Mouse (Mus musculus): ENCODE measurements around the gene Snai3. TPM values are rescaled to one million over a fixed set of nuclear protein-coding genes. Genes with fewer than 3 reads are reported as not detected.

Gene Snai3
- polyA plus RNA-seq (2015; fragmentation: Nextera tagmentation; extraction: Ambion mirVana) = 7.4 and 8.9 TPM in 2 replicates

GRCm38 (mm10) chr8:122460524-122461472 is at the start of gene Snai3:
Gene Snai3 (minus strand): TSS chr8:122460733.

GRCm38 (mm10) chr8:122475580-122476320 is 15.2 kb upstream of the Snai3 start, which contains the start of the genes Rnf166 and Ctu2:
Gene Rnf166 (minus strand): TSS chr8:122476064.
Gene Ctu2 (plus strand): TSS chr8:122476143.

GRCm38 (mm10) chr8:122443262-122444006 is 17.1 kb downstream of the Snai3 start, which contains the start of gene Mvd:
Gene Mvd (minus strand): TSS chr8:122443422.

GRCm38 (mm10) chr8:122432443-122433268 is 27.9 kb downstream of the Snai3 start, which contains the start of gene Cyba:
Gene Cyba (minus strand): TSS chr8:122432930.

GRCm38 (mm10) chr8:122421376-122422070 is 39.0 kb downstream of the Snai3 start, which contains the start of gene Il17c:
Gene Il17c (plus strand): TSS chr8:122422020.

Small RNAs within 50 kb of the gene (microRNA-seq; reads per million reads assigned to microRNA genes)
- 0 reads per million in 2 experiments for gene Gm24366

Other genes with a start within 250 kb of the Snai3 start
- 0.55 and 0.62 TPM in 2 replicates for gene Zfpm1, start 178.6 kb downstream of the Snai3 start, polyA plus RNA-seq (2015; fragmentation: Nextera tagmentation; extraction: Ambion mirVana)
- gene Trhr2, start 100.0 kb downstream of the Snai3 start, polyA plus RNA-seq (2015; fragmentation: Nextera tagmentation; extraction: Ambion mirVana) = not detected in 2 replicates
- gene Zc3h18, start 84.1 kb downstream of the Snai3 start, polyA plus RNA-seq (2015; fragmentation: Nextera tagmentation; extraction: Ambion mirVana) = 17.3 and 20.0 TPM in 2 replicates
- gene Il17c, start 38.7 kb downstream of the Snai3 start, polyA plus RNA-seq (2015; fragmentation: Nextera tagmentation; extraction: Ambion mirVana) = not detected in 2 replicates
- gene Cyba, start 27.8 kb downstream of the Snai3 start, polyA plus RNA-seq (2015; fragmentation: Nextera tagmentation; extraction: Ambion mirVana) = 136 and 150 TPM in 2 replicates
- 9.0 and 12.3 TPM in 2 replicates for gene Mvd, start 17.3 kb downstream of the Snai3 start, polyA plus RNA-seq (2015; fragmentation: Nextera tagmentation; extraction: Ambion mirVana)
- gene Rnf166, start 15.3 kb upstream of the Snai3 start, polyA plus RNA-seq (2015; fragmentation: Nextera tagmentation; extraction: Ambion mirVana) = 47.5 and 50.2 TPM in 2 replicates
- 19.5 and 25.7 TPM in 2 replicates for gene Ctu2, start 15.4 kb upstream of the Snai3 start, polyA plus RNA-seq (2015; fragmentation: Nextera tagmentation; extraction: Ambion mirVana)
- 10.5 and 13.1 TPM in 2 replicates for gene Piezo1, start 90.6 kb upstream of the Snai3 start, polyA plus RNA-seq (2015; fragmentation: Nextera tagmentation; extraction: Ambion mirVana)
- 7.2 and 9.0 TPM in 2 replicates for gene Cdt1, start 107.3 kb upstream of the Snai3 start, polyA plus RNA-seq (2015; fragmentation: Nextera tagmentation; extraction: Ambion mirVana)
- 60.6 and 73.1 TPM in 2 replicates for gene Aprt, start 116.2 kb upstream of the Snai3 start, polyA plus RNA-seq (2015; fragmentation: Nextera tagmentation; extraction: Ambion mirVana)
- 6.2 and 8.3 TPM in 2 replicates for gene Galns, start 150.7 kb upstream of the Snai3 start, polyA plus RNA-seq (2015; fragmentation: Nextera tagmentation; extraction: Ambion mirVana)
- gene Trappc2l, start 150.9 kb upstream of the Snai3 start, polyA plus RNA-seq (2015; fragmentation: Nextera tagmentation; extraction: Ambion mirVana) = 50.7 and 61.0 TPM in 2 replicates
- not detected in 2 replicates for gene Pabpn1l, start 162.0 kb upstream of the Snai3 start, polyA plus RNA-seq (2015; fragmentation: Nextera tagmentation; extraction: Ambion mirVana)
- gene Cbfa2t3, start 238.4 kb upstream of the Snai3 start, polyA plus RNA-seq (2015; fragmentation: Nextera tagmentation; extraction: Ambion mirVana) = 5.3 and 6.0 TPM in 2 replicates

All from skeletal muscle tissue, postnatal 0 days (tissue).